ENCODE assay signal across 31 mouse cellular contexts in genomic region chr16:42648531-42649142, GRCm38 (mm10).
A peak's percentile ranks its signal among the peaks of the same experiment; 100 is the strongest.
DNase-seq lines count a peak whose midpoint lies in the region; ATAC-seq and TF ChIP-seq lines count a peak whose summit lies in the region.
"Had no signal": no experiment of that assay in that cellular context is flagged by ENCODE, and none has a peak within 500 bp of the region (broad histone marks: within the 10 kb centered on the region; RNA-seq: fewer than 3 reads in every experiment).

No protein-coding gene starts in this region.

- H3K36me3 ChIP-seq in myocyte (ENCODE audit: control insufficient read depth, insufficient read depth), result no peaks in the 10 kb centered on the region
- H3K36me3 ChIP-seq: embryonic facial prominence, embryonic 10.5 days; embryonic facial prominence, embryonic 13.5 days; forebrain, embryonic 10.5 days; heart, embryonic 10.5 days; heart, embryonic 13.5 days had no signal

- no peak overlapping the region for H3K4me3 ChIP-seq in myocyte
- H3K4me3 ChIP-seq: embryonic facial prominence, embryonic 10.5 days; embryonic facial prominence, embryonic 13.5 days; erythroblast, embryonic 14.5 days; forebrain, embryonic 10.5 days; forebrain, embryonic 13.5 days; heart, embryonic 10.5 days; heart, embryonic 13.5 days had no signal

- no peaks in the 10 kb centered on the region for H3K27me3 ChIP-seq in myocyte (ENCODE audit: control insufficient read depth, insufficient read depth, insufficient read length)
- H3K27me3 ChIP-seq: embryonic facial prominence, embryonic 13.5 days; forebrain, embryonic 13.5 days; heart, embryonic 13.5 days had no signal

- ATAC-seq in granulocyte monocyte progenitor cell, adult 5-6 weeks (replicated peaks; ENCODE audit: poor library complexity, severe bottlenecking), result no peak
- ATAC-seq: activated CD4-positive, CD25-positive, alpha-beta regulatory T cell, adult 4 months; forebrain, embryonic 13.5 days; forebrain, embryonic 16.5 days; hindbrain, postnatal 0 days; inflammation-experienced regulatory T-cells, adult 6 months; intestine, embryonic 16.5 days had no signal

- H3ac ChIP-seq in myocyte (ENCODE audit: control insufficient read depth, insufficient read length), result no peak overlapping the region

- peak; percentile 23 for DNase-seq in 3134 (ENCODE audit: extremely low read depth, insufficient read length, low spot score)
- DNase-seq in 3T3-L1 (ENCODE audit: low read depth, low spot score), result peak; percentile 76
- DNase-seq in NIH3T3 (ENCODE audit: low read depth), result peak; percentile 36
- DNase-seq in MN1 (ENCODE audit: low spot score), result no peak
- DNase-seq: adrenal gland, adult 8-10 months; adrenal gland, postnatal 25 days; cerebellum, adult 11-12 months; cerebellum, adult 8-10 months; cerebellum, postnatal 10 days; cerebellum, postnatal 36 days; embryo, embryonic 11 days; gastrocnemius, postnatal 10 days; gastrocnemius, postnatal 36 days; heart, adult 18-20 months; heart, postnatal 14 days; heart, postnatal 4 days had no signal

- H3K4me2 ChIP-seq in myocyte (ENCODE audit: low read depth), result no peak overlapping the region
- H3K4me2 ChIP-seq: embryonic facial prominence, embryonic 13.5 days; forebrain, embryonic 13.5 days; heart, embryonic 13.5 days; hindbrain, embryonic 14.5 days had no signal

- no peak for TF ChIP-seq POLR2A in myocyte (IDR thresholded peaks at IDR 0.05; ENCODE audit: insufficient read length, low read depth)

- no peaks in the 10 kb centered on the region for H3K79me2 ChIP-seq in myocyte (ENCODE audit: control insufficient read depth, insufficient read depth)

TF ChIP-seq in myocyte, 11 proteins besides CTCF, POLR2A, EP300 and RAD21:
- TF ChIP-seq CEBPB (IDR thresholded peaks at IDR 0.05; ENCODE audit: insufficient read depth, poor library complexity, severe bottlenecking) (peak; percentile 70), TCF12 (IDR thresholded peaks at IDR 0.05; ENCODE audit: insufficient read depth, poor library complexity, severe bottlenecking) (no peak), SRF (IDR thresholded peaks at IDR 0.05; ENCODE audit: control insufficient read depth, insufficient read length, low read depth) (no peak)
TF ChIP-seq in myocyte: peak in this region for 1.
